Mouse (Mus musculus): ENCODE measurements around the gene Dcxr.
"Not testable (repeated sequence)": the region's sequence is repeated elsewhere in the genome, so short reads cannot be mapped to it uniquely, and the experiment has no call there.

Gene Dcxr

DNA sequence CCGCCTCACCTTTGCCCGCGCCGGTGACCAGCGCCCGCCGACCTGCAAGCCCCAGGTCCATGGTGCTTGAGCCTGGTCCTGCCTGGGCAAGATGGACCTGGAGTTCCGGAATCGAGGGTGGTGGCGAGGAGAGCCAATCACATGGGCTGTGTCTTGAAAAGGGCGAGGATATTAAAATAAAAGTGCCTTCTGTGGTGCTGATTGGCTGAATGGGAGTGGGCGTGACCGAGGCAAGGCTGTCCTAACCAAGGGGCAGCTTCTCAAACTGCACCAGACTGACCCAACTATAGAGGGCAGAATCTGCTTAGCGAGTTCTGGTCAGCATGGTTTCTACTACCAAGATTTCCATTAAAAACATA lies at the start of gene Dcxr:
Gene Dcxr (minus strand): TSS at position 113 of the 359 bp plus-strand sequence.
- peak; percentile 78 to 86 for DNase-seq

DNA sequence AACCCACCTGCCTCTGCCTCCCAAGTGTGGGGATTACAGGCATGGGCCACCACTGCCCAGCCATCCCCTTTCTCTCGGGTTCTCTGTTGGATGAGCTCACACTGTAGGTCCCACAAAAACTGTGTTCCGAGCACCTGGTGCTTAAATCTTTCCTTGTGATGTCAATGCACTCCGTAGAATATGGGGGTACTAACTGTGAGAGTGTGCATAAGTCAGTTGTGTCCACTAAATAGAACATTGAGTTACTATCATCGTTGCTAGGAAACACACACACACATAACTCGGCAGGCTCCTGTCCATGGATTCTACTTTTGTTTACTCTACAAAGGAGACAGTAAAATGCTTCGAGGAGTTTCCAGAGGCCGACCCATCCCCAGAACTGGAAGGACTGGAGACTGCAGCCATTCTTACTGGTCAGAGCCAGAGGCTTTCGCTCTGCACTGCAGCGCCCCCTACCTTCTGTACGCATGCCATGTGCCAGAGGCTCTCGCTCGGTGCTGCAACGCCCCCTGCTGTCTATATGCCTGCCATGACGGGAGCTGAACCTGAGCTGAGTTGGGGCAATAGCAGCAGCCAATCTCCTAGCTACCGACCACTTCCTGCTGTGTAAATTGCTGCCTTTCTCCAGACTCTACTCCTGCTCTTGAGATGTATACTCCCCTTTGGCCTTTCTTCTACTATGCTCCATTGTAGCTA lies 48.8 kb upstream of the Dcxr start:
- peak; percentile 97 to 99 for DNase-seq

DNA sequence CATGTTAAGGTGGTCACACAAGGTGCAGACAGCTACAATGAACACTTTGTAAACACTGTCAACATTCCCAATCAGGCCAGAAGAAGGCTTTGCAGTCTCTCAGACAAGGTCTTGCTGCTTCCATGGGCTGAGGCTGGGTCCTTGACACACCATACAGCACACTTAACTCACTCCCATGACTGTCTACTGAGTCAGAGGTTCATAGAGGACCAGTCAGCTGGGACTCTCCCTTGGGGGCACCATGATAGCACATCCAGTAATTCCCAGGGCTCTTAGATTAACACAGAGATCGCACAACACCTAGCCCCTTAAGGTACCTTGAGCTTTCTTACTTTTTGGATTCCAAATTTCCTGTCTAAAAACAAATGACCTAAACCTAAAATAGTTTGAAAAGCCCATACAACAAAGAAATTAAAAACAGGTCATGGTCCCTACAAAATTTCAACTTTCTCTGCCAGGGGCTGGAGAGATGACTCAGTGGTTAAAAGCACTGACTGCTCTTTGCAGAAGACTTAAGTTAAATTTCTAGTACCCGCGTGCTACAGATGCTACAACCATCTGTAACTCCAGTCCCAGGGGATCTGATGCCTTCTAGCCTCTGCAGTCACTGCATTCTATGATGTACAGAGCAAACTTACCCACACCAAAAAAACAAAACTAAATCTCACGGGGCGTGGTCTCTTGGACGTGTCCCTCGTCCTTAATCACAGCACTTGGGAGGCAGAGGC lies 46.5 kb upstream of the Dcxr start:
- DNase-seq = no peak

DNA sequence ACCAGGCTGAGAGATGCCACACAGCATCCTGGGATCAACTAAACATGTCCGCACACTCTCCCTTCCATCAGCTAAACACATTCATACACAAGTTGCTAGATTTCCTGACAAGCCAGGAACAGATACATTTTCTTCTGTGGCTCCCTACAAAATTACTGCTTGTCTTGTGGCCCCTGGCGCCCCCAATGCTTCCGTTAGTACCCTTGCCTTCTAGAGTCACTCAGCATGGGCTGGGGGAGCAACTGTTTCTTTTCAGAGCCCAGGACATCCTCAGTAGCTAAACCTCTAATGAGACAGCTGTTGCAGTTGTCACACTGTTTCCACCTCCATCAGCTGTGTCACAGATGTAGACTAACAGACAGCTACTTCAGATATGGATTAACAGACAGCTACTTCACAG lies 45.7 kb upstream of the Dcxr start:
- no peak for DNase-seq

DNA sequence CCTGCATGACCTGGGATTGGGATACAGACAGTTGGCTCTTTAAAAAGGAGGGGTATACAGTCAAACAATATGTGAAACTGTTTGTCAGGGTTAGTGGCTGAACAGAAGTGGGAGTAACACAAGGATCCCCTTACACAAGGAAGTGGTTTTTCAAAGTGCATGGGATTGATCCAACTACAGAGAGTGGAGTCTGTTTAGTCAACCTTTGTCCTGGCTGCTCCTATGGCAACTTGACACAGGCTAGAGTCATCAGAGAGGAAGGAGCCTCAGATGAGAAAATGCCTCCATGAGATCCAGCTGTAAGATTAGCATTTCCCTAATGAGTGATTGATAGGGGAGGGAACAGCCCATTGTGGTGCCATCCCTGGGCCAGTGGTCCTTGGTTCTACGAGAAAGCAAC lies 41.1 kb upstream of the Dcxr start:
- no peak for DNase-seq

DNA sequence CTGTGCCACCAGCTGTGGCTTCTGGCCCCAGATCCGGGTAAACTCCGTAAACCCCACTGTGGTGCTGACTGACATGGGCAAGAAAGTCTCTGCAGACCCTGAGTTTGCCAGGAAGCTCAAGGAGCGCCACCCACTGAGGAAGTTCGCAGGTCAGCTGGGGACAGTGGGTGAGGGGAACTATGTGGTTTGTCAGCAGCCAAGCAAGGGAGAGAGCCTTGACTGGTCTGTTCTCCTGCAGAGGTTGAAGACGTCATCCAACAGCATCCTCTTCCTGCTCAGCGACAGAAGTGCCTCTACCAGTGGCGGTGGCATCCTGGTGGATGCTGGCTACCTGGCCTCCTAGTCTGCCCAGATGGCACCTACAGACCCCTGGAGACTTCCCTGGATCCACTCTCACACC lies 39.9 kb upstream of the Dcxr start:
- DNase-seq = not testable (repeated sequence)

DNA sequence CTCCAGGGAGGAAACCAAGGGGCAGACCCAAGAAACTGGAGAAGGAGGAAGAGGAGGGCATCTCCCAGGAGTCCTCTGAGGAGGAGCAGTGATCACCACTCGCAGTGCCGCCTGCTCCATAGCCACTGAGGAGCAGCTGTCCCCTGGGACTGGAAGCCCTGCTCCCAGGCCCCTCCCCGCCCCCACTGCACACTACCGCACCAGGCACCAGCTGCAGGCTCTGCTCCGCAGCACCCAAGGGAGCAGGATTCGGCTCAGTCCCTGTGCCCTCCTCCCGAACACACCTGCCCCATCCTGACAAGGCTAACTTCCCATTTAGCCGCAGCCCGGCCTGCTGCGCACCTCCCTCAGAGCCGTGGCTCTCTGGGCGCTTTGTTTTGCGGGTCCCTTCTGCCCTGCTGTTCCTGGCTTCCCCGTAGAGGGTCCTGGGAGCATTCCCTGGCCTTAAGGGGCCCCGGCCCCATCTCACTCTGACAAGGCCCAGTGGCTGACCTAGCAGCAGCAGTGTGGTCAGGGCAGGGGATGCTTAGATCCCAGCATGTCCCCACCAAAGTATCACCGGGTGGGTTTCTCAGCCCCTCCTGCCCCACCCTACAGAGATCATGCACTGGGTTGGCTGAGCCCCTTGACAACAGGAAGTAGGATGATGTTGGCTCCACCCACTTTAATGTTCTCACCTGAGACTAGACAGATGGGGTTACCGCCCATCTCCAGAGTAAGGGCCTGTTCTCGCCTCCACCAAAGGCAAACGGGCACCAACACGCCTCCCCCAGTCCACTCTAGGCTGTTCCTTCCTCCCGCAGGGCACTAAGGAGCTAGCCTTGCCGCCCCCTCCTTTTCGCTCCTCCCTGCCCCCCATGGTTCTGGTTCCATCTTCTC lies 36.3 kb upstream of the Dcxr start:
- DNase-seq = not testable (repeated sequence)

DNA sequence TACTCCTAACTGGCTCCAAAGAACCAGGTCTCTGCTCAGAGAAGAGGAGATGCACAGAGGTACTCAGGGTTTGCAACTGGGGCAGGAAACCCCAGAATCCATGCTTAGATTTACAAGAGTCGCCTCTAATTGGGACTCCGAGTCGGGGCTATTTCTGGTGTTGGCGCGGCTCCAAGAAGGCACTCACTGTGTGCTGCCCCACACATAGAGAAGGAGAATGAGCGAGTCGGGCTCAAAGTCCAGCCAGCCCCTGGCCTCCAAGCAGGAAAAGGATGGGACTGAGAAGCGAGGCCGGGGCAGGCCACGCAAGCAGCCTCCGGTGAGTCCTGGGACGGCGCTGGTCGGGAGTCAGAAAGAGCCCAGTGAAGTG lies 35.6 kb upstream of the Dcxr start, which contains the start of gene Hmga1b:
Gene Hmga1b (plus strand): TSS at position 123 of the 370 bp plus-strand sequence.
- DNase-seq = not testable (repeated sequence)

DNA sequence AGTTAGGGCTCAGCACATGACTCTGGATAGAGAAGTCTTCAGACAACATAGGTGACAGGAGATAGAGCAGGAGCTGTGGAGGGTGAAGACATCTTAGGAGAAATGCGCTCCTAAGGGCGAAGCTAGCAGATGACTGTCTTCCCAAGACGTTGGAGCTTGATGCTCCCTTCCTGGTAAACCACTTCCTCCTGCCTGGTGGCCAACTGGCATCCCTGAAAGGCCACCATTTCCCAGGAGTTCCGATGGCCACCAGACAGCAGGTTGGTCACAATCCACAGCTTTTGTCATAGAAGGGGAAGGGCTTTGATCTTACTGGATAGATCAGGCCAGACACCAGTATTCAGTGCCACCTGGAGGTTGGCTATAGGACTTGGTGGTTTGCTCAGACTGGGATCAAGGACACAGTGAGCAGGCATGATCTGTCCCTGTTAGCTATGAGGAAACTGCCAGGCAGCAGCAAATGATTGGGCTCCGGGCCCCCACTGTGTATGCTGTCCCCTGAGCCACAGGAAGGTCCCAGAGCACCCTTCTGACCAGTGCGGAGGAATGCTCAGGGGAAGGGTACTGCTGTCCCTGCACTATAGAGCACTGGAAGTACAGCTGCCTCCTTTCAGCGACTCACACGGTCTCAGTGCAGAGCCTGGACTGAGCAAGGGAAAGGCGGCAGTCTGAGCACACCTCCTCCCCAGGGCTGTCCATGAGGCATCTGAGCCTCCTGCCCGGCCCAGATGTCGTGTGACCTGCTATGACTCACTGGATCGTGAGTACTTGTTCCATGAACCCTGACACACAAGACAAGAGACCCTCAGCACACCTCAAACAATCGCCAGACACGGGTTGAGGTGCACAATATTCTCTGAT lies 35.0 kb upstream of the Dcxr start:
- no peak for DNase-seq

DNA sequence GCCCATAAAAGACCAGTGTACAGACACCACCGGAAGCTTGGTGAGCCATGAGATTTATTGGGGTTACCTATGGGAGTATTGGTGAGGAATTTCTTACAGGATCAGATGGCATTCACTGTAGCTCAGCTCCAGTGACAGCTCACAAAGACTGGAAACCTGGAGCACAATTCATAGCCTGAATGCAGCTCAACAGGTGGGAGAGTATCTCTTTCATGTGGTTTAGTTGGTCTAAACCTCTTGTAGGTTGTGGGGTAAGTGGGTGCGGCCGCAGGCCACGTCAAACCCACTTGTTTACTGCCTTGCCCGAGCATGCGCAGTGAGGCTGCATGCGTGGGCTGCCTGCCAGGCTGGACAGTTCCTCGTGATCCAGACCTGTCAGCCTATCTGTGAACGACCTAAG lies 33.2 kb upstream of the Dcxr start:
- no peak for DNase-seq

DNA sequence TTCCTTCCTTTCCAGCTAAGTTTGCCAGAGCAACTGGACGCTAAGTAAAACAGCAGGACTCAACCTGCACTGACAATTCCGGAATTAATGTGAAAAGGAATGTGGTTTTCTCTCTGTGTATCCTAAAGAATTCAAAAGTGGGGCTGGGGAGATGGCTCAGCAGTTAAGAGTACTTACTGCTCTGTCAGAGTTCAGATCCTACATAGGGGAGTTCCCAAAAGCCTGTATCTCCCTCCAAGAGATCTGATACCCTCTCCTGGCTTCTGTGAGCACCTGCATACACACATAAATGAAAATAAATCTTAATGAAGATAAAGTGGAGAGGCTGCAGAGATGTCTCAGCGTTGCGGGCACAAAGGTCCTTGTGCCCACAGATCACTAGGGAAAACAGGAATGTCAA lies 24.5 kb upstream of the Dcxr start:
- DNase-seq = no peak

DNA sequence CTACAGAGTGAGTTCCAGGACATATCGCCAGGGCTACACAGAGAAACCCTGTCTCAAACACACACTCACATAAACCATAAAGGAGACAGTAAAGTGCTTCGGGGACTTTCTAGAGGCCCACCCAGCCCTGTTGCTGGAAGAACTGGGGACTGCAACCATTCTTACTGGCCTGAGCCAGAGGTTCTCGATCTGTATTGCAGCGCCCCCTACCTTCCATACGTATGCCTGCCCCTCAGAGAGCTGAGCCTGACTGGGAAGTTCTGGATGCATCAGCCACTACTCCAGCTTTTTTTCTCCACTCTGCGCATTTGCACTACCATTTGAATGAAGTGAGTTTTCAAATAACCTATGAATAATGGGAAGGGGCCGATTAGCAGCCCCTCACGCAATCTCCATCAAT lies 22.3 kb upstream of the Dcxr start:
- peak; percentile 15 to 39 for DNase-seq

DNA sequence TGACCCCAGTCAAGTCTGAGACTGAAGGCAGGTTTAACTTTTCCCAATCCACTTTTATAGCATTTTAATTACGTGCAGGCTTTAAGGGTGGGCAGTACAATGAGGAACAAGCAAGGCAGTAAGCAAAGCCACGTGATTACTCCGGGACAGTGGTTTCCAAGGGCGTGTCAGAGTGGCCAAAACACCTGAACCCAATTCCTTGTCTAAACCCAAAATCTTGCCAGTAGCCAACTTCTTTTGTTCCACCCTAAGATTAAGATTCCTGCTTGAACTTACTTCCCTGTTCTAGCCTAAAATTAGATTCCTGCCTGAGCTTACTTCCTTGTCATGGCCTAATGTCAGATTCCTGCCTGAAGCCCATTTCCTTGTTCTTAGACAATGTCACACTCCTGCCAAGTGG lies 20.9 kb upstream of the Dcxr start:
- DNase-seq = no peak

DNA sequence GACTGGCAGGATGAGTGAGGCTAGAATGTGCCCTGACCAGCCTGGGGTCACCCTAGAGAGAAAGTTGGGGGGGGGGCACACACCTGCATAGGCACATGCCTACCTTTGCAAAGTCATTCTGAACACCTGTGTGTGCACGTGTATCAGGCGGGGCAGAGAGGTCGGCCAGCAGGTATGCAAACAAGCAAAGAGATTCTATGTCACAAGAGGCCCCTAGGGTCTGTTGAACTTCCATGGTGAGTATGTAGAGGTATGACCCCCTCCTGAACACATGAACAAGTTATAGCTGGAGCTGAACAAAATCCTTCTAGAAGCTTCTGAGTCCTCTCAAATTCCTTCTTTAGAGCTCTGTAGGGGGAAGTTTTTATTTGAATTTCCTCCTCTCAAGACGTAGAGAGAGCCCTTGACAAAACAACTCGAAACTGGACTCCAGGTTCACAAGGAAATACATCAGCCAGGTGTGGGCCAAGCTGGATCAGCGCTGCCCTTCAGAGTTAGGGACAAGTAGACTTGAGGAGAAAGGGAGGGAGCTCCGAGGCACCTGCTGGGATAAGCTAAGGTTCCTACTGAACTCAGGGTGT lies 17.1 kb upstream of the Dcxr start:
- DNase-seq = no peak

DNA sequence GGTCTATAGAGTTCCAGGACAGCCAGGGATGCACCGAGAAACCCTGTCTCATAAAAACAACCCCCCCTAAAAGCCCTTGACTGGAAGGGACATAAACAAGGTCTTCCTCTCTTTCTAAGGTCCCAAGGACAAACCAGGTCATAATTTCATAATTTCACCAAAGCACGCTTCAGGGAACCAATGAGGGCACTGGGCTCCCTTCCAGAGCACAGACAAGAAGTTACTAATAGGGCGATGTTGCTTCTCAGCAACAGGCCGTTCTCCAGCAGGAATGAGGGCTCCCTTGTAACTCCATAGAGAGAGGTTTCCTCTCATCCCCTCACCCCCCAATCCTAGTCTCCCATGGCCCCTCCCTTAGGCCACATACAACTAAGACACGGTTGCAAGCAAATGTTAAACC lies 13.9 kb upstream of the Dcxr start:
- no peak for DNase-seq

DNA sequence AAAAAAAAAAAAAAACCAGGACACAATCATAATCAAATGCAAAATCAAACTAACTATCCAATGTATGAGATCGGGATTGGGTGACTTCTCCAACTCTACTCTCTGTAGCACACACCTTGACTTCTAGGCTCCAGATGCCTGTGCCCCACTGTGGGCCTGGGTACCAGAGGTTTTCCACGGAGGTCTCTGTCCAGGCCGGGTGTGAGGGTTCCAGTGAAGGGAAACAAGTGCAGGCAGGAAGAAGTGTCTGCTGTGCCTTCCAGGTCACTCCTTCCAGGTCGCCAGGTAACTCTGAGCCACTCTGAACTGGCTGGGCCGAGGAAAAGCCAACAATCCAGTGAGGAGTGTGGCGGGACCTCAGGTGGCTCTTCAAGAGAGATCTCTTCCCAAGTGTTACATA lies 9.3 kb upstream of the Dcxr start:
- no peak for DNase-seq

DNA sequence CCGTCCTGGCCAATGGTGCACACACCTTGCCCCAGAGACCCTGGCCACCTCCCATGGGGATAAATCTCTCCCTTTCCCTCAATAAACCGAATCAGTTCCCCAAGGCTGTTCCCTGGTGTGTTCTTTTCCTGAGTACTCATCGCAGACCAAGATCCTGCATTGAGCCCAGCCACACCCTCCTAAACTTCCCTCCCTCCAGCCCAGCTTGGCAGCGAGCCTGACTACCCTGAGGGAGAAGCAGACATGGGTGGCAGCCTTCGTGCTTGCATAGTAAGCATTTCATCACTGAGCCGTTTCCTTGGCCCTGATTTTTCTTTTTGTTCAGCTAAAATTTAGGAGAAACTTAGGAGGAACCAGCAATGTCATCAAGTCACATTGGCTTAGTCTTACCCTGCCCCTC lies 6.4 kb upstream of the Dcxr start:
- no peak for DNase-seq

DNA sequence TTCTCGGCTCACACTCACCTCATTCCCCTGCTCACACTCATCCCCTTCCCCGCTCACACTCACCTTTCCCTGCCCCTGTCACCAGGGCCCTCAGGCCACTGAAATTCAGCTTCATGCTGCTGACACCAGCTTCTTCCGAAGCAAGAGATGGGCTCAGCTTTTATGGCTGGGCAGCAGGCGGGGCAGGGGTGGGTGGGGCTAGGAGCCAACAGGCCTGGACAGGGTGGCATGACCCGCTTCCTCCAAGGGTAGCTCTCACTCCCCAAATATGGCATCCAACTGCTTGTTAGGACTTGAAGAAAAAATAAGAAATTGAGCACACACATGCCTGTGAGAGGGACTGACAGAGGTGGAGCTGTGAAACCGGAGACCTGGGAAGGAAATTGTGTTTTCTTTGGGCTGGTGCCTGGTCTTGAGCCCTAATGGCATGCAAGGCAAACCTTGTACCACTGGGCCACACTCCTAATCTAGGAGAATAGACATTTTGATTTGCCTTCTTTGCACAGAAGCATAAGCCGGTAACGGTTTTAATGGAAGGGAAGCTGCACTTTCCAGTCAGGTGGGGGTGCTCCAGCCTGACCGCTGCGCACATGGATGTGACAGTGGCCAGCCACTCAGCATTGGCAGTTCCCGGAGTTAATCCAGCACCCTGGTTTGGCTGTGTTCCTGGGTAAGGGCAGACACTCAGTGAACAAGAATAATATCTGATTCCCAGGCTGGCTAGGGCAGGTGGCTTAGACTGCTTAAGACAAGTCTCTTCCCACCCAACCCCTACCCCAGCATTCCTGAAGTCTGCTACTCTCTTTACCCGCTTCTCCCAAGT lies 5.0 kb upstream of the Dcxr start, which contains the start of gene Cbr2:
Gene Cbr2 (minus strand): TSS at position 257 of the 823 bp plus-strand sequence.
- no peak for DNase-seq

DNA sequence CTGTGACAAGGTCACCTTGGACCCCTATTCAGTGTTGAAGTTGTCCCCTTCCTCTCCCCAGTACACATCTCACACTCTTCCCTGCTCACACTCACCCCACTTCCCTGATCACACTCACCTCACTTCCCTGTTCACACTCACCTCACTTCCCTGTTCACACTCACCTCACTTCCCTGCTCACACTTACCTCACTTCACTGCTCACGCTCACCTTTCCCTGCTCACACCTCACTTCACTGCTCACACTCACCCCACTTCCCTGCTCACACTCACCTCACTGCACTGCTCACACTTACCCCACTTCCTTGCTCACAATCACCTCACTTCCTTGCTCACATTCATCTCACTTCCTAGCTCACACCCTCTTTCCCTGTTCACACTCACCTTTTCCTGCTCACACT lies 4.3 kb upstream of the Dcxr start:
- DNase-seq = no peak

DNA sequence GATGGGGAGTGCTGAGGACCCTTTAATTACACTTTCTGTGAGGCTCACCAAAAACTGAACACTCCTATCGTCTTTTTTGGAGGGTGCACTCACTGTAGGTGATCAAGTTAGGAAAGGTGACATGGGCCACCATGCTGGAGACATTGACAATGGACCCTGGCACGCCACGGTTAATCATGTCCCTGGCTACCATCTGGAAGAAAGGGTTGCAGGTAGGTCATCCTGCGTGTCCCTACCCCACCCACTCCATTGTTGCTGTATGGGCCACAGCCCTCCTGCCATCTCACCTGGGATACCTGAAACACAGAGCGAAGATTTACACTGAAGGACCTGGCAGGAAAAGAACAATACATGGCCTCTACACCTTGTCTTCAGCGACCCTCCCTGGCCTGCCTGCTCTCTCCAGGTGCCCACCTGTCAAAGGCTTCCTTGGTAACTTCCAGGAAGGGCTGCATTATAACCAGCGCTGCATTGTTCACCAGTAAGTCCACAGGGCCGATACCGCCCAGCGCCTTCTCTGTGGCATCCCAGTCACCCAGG lies 3.3 kb upstream of the Dcxr start:
- no peak for DNase-seq

Data from cerebellum, postnatal 25 days (tissue).